Mouse (Mus musculus) thymus, adult 2 months (tissue): ENCODE results near the gene Jak2. TPM values are rescaled to one million over a fixed set of nuclear protein-coding genes. Genes with fewer than 3 reads are reported as not detected.
A peak's percentile ranks its signal among the peaks of the same experiment; 100 is the strongest.

Experiments
- DNase-seq: peaks from one replicate; pipeline ENCODE4 v3.0.0; 2021
- H3K27ac ChIP-seq: fragments of 200-500 bp; 2 replicates; pipeline ENCODE4 v1.5.1; 2012; ENCODE audit warnings: low read length, control low read depth; ENCODE audit not compliant: control insufficient read depth, insufficient read depth
- H3K27me3 ChIP-seq: fragments of 200-500 bp; 2 replicates; pipeline ENCODE4 v1.6.1; 2012; ENCODE audit warnings: mild to moderate bottlenecking, low read length, moderate library complexity, mixed read lengths; ENCODE audit not compliant: control insufficient read depth, insufficient read depth
- H3K36me3 ChIP-seq: fragments of 200-500 bp; 2 replicates; pipeline ENCODE4 v1.6.1; 2012; ENCODE audit warnings: mild to moderate bottlenecking, low read length, moderate library complexity; ENCODE audit not compliant: control insufficient read depth, insufficient read depth
- H3K4me1 ChIP-seq: fragments of 200-500 bp; replicated peaks from 2 replicates; pipeline ENCODE4 v1.6.1; 2012; ENCODE audit warnings: low read length; ENCODE audit not compliant: control insufficient read depth, insufficient read depth
- H3K4me3 ChIP-seq: fragments of 200-500 bp; 2 replicates; pipeline ENCODE4 v1.5.1; 2012; ENCODE audit warnings: mild to moderate bottlenecking, low read length, control low read depth, moderate library complexity; ENCODE audit not compliant: control insufficient read depth, insufficient read depth
- CTCF ChIP-seq: fragments of 200-500 bp; IDR thresholded peaks from 2 replicates; pipeline ENCODE4 v1.5.1; 2012; ENCODE audit warnings: mild to moderate bottlenecking, control low read depth, low read length, moderate library complexity, borderline replicate concordance; ENCODE audit not compliant: control insufficient read depth, poor library complexity, insufficient read depth; ENCODE audit errors: extremely low read depth
- POLR2A ChIP-seq: fragments of 200-500 bp; IDR thresholded peaks from 2 replicates; pipeline ENCODE4 v1.6.1; 2012; ENCODE audit warnings: mild to moderate bottlenecking, low read length, control low read depth, moderate library complexity; ENCODE audit not compliant: control insufficient read depth, poor library complexity, insufficient read depth; ENCODE audit errors: extremely low read depth
- WGBS: fragments of 180-500 bp; shearing (Covaris S2); methylation state at CpG from one replicate; pipeline ENCODE4 v1.1.7; 2018; 5-methylcytosine and 5-hydroxymethylcytosine counted together
- polyA plus RNA-seq: library from polyadenylated mRNA; depleted of rRNA; stranded (reverse); fragments of >200 nt; gene quantifications from 2 replicates; pipeline ENCODE4 v1.2.3, GENCODE M21; 2012; rRNA removed

Gene Jak2
- 14.8 and 16.1 TPM in 2 replicates for polyA plus RNA-seq

GRCm38 (mm10) chr19:29251191-29251957 is at the start of gene Jak2:
TSS of gene Jak2 (plus strand) at chr19:29251828.
- no peaks in the 10 kb centered on the region for H3K36me3 ChIP-seq

GRCm38 (mm10) chr19:29203337-29203736 is 48.3 kb upstream of the Jak2 start:
- no peaks in the 10 kb centered on the region for H3K4me1 ChIP-seq
- 88% methylated on average over 2 of the region's 2 CpGs for WGBS

More at GRCm38 (mm10) chr19:29251191-29251957, at the start of gene Jak2:
- peak within 1 kb of the TSS; percentile 67 for H3K27ac ChIP-seq
- peaks cover 5% of the 10 kb centered on the region for H3K4me1 ChIP-seq
- DNase-seq, result peak; percentile 90
- peak within 1 kb of the TSS; percentile 85 for H3K4me3 ChIP-seq
- no peaks in the 10 kb centered on the region for H3K27me3 ChIP-seq
- under 1% methylated on average over 101 of the region's 114 CpGs for WGBS
- TF ChIP-seq POLR2A, result peak; percentile 63; the same call in 1 of the 2 replicates
- TF ChIP-seq CTCF, result peak; percentile 43; the same call in 1 of the 2 replicates

GRCm38 (mm10) chr19:29204583-29204982 is 47.0 kb upstream of the Jak2 start:
- no peak overlapping the region for H3K4me3 ChIP-seq
- no peak for TF ChIP-seq CTCF
- TF ChIP-seq POLR2A, result no peak
- H3K36me3 ChIP-seq, result no peaks in the 10 kb centered on the region
- 83% methylated on average over 4 of the region's 4 CpGs for WGBS
- no peaks in the 10 kb centered on the region for H3K27me3 ChIP-seq
- H3K4me1 ChIP-seq, result no peaks in the 10 kb centered on the region
- no peak for DNase-seq
- no peak overlapping the region for H3K27ac ChIP-seq

More at GRCm38 (mm10) chr19:29203337-29203736, 48.3 kb upstream of the Jak2 start:
- H3K4me3 ChIP-seq, result no peak overlapping the region
- TF ChIP-seq CTCF (no peak), POLR2A (no peak)
- no peaks in the 10 kb centered on the region for H3K36me3 ChIP-seq
- DNase-seq, result no peak
- H3K27me3 ChIP-seq, result no peaks in the 10 kb centered on the region
- no peak overlapping the region for H3K27ac ChIP-seq

- Histone ChIP-seq H3K27me3 (no peaks in the 10 kb centered on the region), H3K4me1 (no peaks in the 10 kb centered on the region), H3K36me3 (no peaks in the 10 kb centered on the region), H3K4me3 (no peak overlapping the region), H3K27ac (no peak overlapping the region)
- DNase-seq, result no peak
- no peak for TF ChIP-seq POLR2A
- no peak for TF ChIP-seq CTCF
- WGBS, result 88% methylated on average over 2 of the region's 2 CpGs
These were observed 46.4 kb upstream of the Jak2 start for GRCm38 (mm10) chr19:29205267-29205666.

- WGBS, result 31% methylated on average over 7 of the region's 7 CpGs
- no peak overlapping the region for H3K27ac ChIP-seq
- H3K36me3 ChIP-seq, result no peaks in the 10 kb centered on the region
- no peaks in the 10 kb centered on the region for H3K27me3 ChIP-seq
- no peak for DNase-seq
- no peak overlapping the region for H3K4me3 ChIP-seq
- no peak for TF ChIP-seq CTCF
- no peak for TF ChIP-seq POLR2A
- H3K4me1 ChIP-seq, result no peaks in the 10 kb centered on the region
These were observed 41.7 kb upstream of the Jak2 start for GRCm38 (mm10) chr19:29209898-29210297.

- H3K27me3 ChIP-seq, result no peaks in the 10 kb centered on the region
- H3K36me3 ChIP-seq, result no peaks in the 10 kb centered on the region
- no peak overlapping the region for H3K4me3 ChIP-seq
- H3K4me1 ChIP-seq, result no peaks in the 10 kb centered on the region
- no peak for DNase-seq
- 94% methylated on average over 9 of the region's 9 CpGs for WGBS
- no peak overlapping the region for H3K27ac ChIP-seq
- TF ChIP-seq POLR2A, result no peak
- TF ChIP-seq CTCF, result no peak
These were observed 41.3 kb upstream of the Jak2 start for GRCm38 (mm10) chr19:29210319-29210718.

GRCm38 (mm10) chr19:29215811-29216509 is 35.7 kb upstream of the Jak2 start:
- Histone ChIP-seq H3K27me3 (no peaks in the 10 kb centered on the region), H3K4me3 (no peak overlapping the region), H3K4me1 (no peaks in the 10 kb centered on the region), H3K36me3 (no peaks in the 10 kb centered on the region), H3K27ac (no peak overlapping the region)
- WGBS, result 88% methylated on average over 8 of the region's 8 CpGs
- DNase-seq, result no peak
- TF ChIP-seq POLR2A (no peak), CTCF (no peak)
